Comparison of ENCODE assay signal across 7 mouse cellular contexts in genomic region chr3:20655345-20655744, GRCm38 (mm10).
A peak's percentile ranks its signal among the peaks of the same experiment; 100 is the strongest.
DNase-seq lines count a peak whose midpoint lies in the region; ATAC-seq lines count a peak whose summit lies in the region.

No protein-coding gene starts in this region.

- no peak overlapping the region for H3K27ac ChIP-seq in kidney, embryonic 14.5 days (ENCODE audit: low read depth, low read length)

- no peak overlapping the region for H3K4me3 ChIP-seq in kidney, embryonic 14.5 days (ENCODE audit: low read length)

- ATAC-seq in kidney, embryonic 14.5 days (ENCODE audit: low FRiP score, low TSS enrichment) = no peak

- H3K9me3 ChIP-seq in kidney, embryonic 14.5 days (ENCODE audit: control insufficient read depth, low read length) = no peaks in the 10 kb centered on the region

- peak; percentile 21 for DNase-seq in kidney, postnatal 14 days
- DNase-seq in MN1 (ENCODE audit: low spot score) = peak; percentile 21
- DNase-seq in cerebellum, postnatal 25 days = peak; percentile 25 to 42
- peak; percentile 63 for DNase-seq in layer of hippocampus, adult 9-10 months (ENCODE audit: low spot score)
- DNase-seq in urinary bladder, postnatal 4 days (ENCODE audit: low spot score in 2 of 2) = no peak
- DNase-seq in adrenal gland, postnatal 4 days (ENCODE audit: low spot score in 2 of 2) = no peak

- H3K4me1 ChIP-seq in kidney, embryonic 14.5 days (ENCODE audit: control insufficient read depth, insufficient read depth, low read length) = no peaks in the 10 kb centered on the region

- H3K4me2 ChIP-seq in kidney, embryonic 14.5 days (replicated peaks; ENCODE audit: low read depth, low read length) = no peak overlapping the region

- 8% methylated on average over 1 of the region's 1 CpGs for WGBS in kidney, embryonic 14.5 days

- no peak overlapping the region for H3K9ac ChIP-seq in kidney, embryonic 14.5 days (ENCODE audit: low read depth, low read length)

- H3K27me3 ChIP-seq in kidney, embryonic 14.5 days (ENCODE audit: control insufficient read depth, insufficient read depth, low read length) = no peaks in the 10 kb centered on the region

- no peaks in the 10 kb centered on the region for H3K36me3 ChIP-seq in kidney, embryonic 14.5 days (ENCODE audit: control insufficient read depth, insufficient read depth, low read length)

Comparison
In these comparisons a context has a peak if more than half of its experiments do, and no peak if none do; other contexts are left out.
1. DNase-seq: peak in kidney, postnatal 14 days (single experiment), MN1 (single experiment), cerebellum, postnatal 25 days (2 of 2) and layer of hippocampus, adult 9-10 months (single experiment); none in urinary bladder, postnatal 4 days (0 of 2) and adrenal gland, postnatal 4 days (0 of 2).